Mouse (Mus musculus) mouse embryonic stem cell (cell line): ENCODE data around the gene Cers3.

Source experiments
- in situ Hi-C, 2 experiments: fragments of 300-500 bp; cut with MboI; formaldehyde crosslinking; loops; 1 replicate in 1 of 2; 3 replicates in 1 of 2; pipeline ENCODE4 v1.14.3; 2019 to 2020; ENCODE audit warnings: low sequenced_read_pairs in 2 of 2, low pct_unique_long_range_greater_than_20kb in 1 of 2, mixed read lengths in 1 of 2; ENCODE audit not compliant: unreplicated experiment in 1 of 2

Gene Cers3

DNA sequence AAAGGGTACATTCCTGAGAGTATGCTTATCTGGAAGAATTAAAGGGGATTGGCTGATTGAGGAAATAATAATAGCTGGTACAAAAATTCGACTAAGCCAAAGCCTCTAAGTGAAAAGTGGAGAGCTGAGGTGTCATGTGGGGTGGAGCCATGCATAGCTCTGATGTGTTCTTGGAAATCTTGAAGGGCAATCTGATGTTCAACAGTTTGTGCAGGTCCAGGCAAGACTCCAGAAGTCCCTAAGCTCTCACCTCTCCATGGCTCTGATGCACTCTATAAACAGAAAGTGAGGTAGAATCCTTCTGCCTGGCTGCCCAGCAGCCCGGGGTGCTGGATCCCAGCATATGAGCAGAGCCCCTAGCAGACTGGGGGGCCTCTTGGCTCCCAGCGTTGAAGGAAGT, 27.4 kb downstream of the Cers3 start:
- in situ Hi-C loops, result no loop called here

DNA sequence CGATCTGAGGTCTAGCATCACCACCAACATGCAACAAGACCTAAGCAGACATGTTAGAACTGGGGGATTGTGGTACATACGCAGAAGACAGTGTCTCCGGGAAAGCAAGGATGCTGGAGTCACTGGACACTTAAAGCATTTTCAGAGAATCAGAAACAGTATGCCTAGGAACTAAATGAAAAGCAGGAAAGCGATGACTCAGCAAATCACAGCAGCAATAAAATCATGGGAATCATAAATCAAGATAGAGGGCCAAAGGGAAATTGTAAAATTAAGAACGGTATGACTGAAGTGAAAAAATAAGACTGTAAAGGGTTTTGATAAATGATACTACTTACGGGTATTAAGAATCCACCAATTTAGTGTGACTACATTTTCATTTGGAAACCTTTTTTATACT, 27.9 kb downstream of the Cers3 start:
- in situ Hi-C loops, result no loop called here

DNA sequence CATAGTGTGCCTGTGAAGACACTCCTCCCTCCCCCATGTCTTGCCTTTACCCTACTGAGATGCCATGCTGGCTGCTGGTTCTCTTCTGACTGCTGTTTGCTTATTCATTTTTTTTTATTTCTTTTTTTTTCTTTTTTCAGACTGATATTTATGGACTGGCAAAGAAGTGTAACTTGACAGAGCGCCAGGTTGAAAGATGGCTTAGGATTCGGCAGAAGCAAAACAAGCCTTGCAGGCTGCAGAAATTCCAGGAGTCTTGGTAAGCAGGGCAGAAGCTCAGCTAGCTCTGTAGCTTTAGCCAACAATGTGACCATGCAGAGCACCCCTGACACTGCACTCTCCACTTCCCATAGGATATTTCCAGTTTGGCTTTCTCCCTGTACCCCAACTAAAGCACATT, 36.1 kb downstream of the Cers3 start:
- in situ Hi-C loops, result no loop called here

DNA sequence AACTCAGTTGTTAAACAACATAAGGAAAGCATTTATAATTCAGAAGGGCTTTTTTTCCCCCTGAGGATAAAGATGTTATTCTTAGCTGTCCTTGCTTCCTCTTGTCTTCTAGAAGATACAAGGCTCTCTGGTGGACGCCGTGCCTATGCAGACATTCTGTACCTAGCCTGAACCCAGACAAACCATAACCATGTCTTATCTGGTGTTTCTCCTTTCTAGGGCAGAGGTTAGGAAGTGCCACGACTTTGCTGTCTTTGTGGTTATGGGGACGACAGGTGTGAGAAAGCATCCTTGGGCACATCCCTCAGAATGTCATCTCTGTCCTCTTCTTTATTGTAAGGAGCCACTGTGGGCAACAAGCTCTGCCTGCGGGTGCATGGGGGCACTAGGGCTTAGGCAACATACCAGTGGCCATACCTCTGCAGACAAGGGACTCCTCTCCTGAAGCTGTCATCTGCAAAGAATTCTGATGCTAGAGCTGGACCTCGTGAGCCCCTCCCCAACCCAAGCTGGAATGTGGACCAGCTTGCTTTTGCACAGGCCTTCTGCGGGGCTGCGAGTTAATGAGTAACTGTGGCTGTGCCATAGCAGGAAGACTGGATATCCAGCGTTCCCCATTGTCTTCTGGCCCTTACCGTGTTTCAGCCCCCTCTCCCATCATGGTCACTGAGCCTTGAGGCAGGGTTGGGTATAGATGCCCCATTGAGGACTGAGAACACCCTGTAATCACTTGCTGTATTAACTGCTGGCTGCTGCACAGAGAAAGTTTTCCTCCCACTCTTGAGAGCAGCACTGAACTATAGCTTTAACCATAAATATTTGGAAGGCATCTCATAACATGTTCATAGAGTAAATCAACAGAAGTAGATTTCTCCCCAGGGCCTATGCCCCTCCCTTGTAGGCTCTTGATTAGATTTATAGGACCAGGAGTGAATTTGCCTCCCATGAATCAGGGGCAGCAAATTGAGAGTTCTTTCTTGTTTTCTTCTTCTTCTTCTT, 36.9 kb downstream of the Cers3 start:
- in situ Hi-C loops, result no loop called here

DNA sequence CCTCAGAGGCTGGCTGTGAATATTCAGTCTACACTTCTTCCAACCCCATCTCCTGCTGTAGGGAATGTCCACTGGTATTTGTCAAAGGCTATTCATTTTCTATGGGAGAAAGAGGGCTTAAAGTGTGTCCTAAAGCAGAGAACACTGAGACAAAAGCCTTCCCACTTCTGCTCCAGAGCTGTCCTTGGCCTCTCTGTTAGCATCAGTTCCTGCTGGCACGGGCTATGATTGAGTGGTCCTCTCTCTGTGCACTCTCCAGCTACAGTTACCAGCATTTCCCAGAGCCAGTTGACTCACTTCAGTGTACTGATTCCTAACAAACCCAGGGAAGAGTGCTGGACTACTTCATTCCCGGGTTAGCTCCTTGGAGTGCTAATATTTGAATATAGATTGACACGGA, 43.2 kb downstream of the Cers3 start:
- in situ Hi-C loops, result no loop called here

DNA sequence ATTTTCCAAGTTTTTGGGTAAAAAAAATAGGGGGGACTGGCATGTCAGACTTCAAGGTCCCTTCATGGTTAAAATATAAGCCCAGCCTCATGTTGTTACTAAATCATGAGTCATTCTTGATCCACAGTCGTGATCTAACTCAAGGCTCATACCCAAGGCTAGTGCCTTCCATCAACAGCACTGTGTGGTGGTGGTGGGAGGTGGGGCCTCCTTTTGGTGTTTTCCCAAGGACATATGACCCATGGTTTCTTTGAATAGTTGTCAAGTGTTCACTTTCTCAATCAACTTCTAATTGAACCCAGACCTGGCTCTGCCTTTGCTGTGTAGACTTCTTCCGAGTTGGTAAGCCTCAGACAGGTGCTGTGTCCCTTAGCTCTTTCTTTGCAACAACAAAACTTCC, 44.5 kb downstream of the Cers3 start:
- in situ Hi-C loops, result no loop called here

DNA sequence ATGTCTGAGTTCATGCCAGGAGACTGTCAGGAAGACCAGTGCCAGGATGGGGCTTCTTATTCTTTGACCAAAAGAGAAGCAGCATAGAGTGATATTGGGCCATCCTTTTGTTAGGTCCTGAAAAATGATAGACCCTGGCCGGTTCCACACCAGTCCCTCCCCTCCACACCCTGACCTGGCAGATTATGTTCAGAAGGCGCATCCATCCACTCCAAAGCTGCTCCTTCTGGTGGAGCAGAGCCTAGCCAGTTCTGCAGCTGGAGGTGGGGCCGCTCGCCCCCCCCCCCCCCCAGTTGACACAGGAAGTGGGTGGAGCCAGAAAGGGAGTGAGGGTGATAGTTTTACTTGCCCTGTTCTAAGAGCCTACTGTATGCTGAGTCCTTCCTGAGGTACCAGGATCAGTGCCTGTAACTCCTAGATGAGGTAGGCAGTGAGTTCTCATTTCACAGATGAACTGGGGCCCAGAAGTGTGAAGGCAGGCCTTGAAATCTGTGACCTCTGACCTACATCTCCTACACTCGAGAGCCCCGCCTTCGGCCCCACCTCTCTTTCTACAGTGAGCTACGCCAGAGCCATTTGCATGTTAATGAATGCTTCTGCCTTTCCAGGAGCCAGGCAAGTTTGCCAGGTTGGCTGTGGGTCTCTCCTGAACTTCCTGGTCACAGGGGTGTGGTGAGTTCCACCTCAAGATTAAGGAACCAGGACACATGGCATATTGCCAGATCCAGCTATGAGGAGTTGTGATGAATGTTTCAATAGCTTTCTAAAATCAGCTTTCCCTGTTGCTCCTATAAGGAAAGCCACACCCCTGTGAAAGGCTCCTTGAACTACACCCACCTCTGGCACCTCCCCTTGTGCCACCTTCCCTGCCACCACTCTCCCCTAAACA, 46.8 kb downstream of the Cers3 start:
- in situ Hi-C loops, result no loop called here

DNA sequence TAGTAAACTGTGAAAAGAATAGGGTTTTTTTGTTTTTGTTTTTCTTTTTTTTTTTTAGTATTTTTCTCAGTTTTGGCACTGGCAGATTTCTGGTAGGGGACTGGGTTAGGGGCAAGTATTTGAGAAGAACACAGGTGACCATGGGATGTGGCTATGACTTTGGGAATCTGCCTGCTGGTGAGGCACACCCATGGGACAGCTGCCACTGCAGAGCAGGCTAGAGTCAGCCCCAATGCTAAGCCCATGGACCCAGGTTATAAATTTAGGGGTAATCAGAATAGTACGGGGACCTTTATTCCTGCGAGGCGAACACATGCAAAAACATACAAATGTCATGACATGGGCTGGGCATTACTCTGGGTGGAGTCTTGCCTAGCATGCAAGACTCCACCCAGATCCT, 47.7 kb downstream of the Cers3 start:
- in situ Hi-C loops, result no loop called here

DNA sequence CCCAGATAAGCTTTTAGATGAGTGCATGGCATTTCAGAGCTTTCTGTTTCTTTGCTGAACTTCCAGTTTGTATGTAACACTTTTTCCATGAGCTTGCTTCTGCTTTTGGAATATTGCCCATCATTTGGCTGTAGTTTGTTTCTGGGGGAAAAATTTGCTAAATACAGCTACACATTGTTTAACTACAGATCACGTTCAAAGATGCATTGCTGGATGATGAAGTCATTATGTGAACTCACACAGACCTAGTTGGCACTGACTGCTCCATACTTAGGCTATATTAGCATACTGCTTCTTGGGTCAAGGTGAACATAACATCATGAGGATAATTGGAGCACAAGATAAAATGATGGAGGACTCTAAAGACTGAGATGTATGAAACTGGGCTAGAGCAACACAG, 53.6 kb downstream of the Cers3 start:
- in situ Hi-C loops, result no loop called here

DNA sequence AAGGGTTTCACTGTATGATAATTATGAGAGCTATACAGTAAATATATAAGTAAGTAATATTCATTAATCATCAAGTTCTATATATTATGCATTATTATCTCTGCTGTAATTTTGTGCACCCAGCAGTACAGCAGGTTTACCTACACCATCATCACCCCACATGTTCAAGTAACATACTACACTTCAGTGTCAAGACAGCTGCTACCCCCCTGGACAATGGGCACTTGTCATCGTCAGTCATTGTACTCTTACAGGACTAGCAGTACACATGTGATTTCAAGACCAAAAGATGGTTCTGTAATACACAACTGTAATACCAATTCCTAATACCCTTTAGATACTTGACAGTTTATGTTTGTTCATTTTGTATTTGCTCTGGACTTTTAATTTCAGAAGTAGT, 54.0 kb downstream of the Cers3 start:
- in situ Hi-C loops, result no loop called here

DNA sequence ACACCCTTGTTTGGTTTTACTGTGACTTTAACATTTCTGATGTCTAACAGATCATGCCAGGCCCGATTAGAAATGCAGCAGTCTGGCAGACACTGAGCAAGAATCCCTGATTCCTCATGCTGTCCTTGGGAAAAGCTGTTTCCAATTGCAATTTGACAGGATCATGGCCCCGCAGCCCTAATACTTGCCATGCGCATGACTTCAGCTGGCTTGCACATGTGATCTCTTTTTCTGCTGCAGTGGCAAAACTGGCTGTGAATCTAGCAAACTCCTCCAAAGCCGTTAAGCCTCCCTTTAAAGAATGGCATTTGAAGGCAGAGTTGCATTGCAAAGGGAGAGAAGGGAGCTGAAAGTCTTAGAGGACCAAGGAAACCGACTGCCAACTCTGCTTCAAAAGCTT, 55.5 kb downstream of the Cers3 start:
- in situ Hi-C loops, result no loop called here

DNA sequence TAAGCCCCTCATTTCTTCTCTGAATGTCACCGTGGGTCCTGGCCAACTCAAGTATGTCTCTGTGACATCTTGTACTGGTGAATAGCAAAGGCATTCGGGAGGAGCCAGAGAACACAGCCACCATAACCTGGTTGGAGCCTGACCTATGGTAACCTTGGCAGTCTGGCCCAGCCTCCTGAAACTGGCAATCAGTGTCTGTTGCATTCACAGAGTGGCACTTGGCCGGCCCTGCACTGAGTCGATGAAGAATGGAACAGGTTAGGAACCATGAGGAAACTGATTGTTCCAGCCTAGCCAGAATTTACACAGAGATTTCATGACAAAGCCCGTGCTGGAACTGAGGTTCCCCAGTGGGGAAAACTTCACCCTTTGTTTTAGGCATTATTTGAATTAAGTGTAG, 57.5 kb downstream of the Cers3 start:
- in situ Hi-C loops, result loop anchor here in 1 of 2 experiments (25.0 kb wide), 1 partner anchor 837 kb away; the partner anchor contains the start of genes Lrrc28 and Ttc23

DNA sequence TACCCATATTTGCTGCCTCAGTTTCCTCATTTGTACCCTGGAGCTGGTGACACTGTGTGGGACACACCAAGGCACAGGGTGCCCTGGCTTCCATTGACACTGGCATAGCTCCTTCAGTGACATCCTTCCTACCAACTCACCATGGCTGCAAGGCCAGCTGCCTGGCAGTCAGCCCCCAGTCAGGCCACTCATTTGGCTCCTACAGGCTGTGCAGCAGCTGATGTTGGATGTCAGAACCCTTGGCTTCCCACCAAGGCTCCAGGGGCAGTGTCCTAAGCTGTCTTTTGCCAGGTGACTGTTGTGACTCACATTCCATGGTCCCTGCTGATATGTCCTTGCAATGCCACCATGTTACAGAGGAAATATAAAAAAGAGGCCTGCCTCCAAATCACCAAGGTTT, 58.5 kb downstream of the Cers3 start:
- in situ Hi-C loops, result loop anchor here in 1 of 2 experiments (25.0 kb wide), 1 partner anchor 836 kb away; the partner anchor contains the start of genes Lrrc28 and Ttc23

DNA sequence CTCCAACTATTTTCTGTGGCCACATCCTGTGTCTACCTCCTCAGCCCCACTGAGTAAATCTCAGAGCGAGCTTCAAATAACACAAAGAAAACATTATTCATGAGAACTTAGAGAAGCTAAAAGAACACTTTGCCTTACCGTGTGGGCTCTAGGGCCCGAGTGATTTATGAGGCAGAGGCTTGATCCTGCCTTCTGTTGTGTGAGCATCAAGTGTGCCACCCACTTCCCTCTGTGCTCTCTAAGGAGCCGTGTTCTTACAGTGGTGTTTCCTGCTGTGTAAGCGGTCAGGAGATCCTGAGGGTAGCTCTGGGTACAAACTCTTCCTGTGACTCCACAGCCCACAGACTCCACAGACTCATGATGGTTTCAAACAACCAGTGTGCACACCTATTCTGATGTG, 60.5 kb downstream of the Cers3 start:
- in situ Hi-C loops, result loop anchor here in 1 of 2 experiments (25.0 kb wide), 1 partner anchor 834 kb away; the partner anchor contains the start of genes Lrrc28 and Ttc23

DNA sequence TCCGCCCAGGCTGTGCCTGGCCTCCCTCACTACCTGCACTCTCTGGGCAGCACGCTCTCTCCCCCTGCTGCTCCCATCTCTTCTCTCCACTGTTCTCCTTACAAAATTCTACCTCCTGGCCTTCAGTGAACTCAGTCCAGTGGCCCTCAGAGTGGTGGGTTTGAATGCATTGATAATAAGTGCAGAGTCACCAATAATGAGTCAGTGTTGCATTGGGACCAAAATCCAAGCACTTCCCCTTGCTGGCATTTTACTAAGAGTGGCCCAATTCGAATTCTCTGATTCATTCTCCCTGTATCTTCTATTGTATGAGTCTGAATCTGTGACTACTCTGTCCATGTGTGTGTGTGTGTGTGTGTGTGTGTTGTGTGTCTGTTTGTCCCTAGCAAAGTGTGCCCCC, 63.5 kb downstream of the Cers3 start:
- in situ Hi-C loops, result loop anchor here in 1 of 2 experiments (25.0 kb wide), 1 partner anchor 830 kb away; the partner anchor contains the start of genes Lrrc28 and Ttc23

DNA sequence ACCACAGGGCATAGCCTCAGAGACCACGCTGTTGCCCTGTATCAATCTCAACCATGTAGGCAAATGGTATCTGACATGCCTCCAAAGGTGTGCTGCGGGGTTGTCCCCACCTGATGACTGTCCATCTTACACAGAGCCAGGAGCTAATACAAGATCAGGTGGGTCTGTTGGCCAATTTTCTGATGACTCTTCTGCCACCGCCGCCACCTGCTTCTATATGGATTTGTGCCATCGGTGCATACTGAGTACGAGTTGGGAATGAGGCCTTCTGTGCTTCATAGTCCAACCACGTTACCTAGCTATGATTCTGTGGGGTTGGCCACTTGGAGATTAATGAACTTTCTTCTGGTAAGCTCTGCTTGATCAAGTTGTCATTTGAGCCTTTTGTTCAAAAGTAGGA, 67.1 kb downstream of the Cers3 start:
- in situ Hi-C loops, result loop anchor here in 1 of 2 experiments (25.0 kb wide), 1 partner anchor 827 kb away; the partner anchor contains the start of genes Lrrc28 and Ttc23

DNA sequence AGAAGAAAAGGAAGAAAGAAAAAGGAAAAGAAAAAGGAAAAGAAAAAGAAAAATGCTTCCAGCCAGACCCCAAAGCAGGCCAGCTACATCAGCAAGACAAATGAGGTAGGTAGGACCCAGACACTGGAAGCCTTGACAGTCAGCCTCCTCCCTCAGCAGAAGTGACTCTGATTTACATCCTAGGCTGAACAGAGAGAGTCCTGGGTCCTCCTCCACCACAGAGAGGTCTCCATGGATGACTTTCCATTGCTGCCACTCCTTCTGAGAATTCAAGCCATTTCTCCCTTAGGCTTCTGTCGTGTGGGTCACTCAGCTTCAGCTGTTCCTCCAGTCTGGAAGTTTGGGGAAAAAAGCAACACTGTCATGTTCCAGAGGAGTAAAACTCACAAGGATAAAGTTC, 68.0 kb downstream of the Cers3 start:
- in situ Hi-C loops, result loop anchor here in 1 of 2 experiments (25.0 kb wide), 1 partner anchor 826 kb away; the partner anchor contains the start of genes Lrrc28 and Ttc23

DNA sequence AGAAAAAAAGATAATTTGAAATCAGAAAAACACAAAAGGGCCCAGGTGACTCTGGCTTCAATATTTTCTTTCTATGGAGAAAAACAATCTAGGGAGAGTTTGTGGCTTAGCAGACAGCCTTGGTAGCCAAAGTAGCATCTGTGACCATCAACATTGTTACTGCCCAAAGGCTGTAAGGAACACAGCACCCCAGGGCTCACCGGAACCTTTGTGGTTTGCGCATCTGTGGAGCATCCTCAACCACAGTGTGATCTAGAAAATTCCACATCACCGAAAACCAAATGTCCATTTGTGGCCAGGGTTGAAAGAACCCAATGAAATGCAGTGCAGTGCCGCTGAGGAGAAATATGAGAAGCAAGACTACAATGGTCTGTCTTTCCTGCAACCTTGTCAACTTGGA, 69.0 kb downstream of the Cers3 start:
- in situ Hi-C loops, result loop anchor here in 1 of 2 experiments (25.0 kb wide), 1 partner anchor 825 kb away; the partner anchor contains the start of genes Lrrc28 and Ttc23

DNA sequence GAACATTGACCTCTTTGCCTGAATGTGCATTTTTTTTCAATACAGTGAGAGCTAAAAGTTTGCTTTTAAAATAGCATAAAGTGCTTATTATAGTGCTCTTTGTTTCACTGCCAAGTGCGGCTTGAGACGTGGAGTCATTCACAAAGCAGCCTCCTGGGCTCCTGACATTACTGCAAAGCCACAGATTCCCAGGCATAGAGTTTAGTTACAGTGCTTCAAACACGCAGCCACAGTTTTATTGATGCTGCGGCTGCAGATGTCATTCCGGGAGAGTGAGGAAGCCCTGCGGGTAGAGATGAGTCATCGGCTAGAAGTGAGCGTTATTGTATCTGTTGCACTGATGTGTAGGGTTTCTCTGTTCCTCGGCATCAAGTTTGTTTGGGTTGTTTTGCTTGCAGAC, 69.4 kb downstream of the Cers3 start:
- in situ Hi-C loops, result loop anchor here in 1 of 2 experiments (25.0 kb wide), 1 partner anchor 825 kb away; the partner anchor contains the start of genes Lrrc28 and Ttc23
